Mouse (Mus musculus) heart, adult 2 months (tissue): Measurements from ENCODE around the gene Wwox.

Source experiments
- CTCF ChIP-seq: fragments of 200-600 bp; IDR thresholded peaks from 2 replicates; pipeline ENCODE4 v1.8.1; 2022; ENCODE audit warnings: antibody characterized with exemption, mild to moderate bottlenecking, moderate library complexity
- EP300 ChIP-seq: fragments of 200-500 bp; IDR thresholded peaks from 2 replicates; pipeline ENCODE4 v1.6.1; 2011; ENCODE audit warnings: low read depth, low read length, control low read depth; ENCODE audit not compliant: insufficient read depth

- TF ChIP-seq CTCF (no peak), EP300 (no peak)
Measured at GRCm38 (mm10) chr8:115063623-115064022, 624.2 kb downstream of the Wwox start.
